Mouse (Mus musculus) mesoderm, embryonic 11.5 days (tissue): Measurements from ENCODE around the gene Dync1h1.

ENCODE experiments used
- DNase-seq: peaks from one replicate; pipeline ENCODE4 v3.0.0-alpha.2; 2012; ENCODE audit warnings: low read depth, low spot score

Gene Dync1h1

DNA sequence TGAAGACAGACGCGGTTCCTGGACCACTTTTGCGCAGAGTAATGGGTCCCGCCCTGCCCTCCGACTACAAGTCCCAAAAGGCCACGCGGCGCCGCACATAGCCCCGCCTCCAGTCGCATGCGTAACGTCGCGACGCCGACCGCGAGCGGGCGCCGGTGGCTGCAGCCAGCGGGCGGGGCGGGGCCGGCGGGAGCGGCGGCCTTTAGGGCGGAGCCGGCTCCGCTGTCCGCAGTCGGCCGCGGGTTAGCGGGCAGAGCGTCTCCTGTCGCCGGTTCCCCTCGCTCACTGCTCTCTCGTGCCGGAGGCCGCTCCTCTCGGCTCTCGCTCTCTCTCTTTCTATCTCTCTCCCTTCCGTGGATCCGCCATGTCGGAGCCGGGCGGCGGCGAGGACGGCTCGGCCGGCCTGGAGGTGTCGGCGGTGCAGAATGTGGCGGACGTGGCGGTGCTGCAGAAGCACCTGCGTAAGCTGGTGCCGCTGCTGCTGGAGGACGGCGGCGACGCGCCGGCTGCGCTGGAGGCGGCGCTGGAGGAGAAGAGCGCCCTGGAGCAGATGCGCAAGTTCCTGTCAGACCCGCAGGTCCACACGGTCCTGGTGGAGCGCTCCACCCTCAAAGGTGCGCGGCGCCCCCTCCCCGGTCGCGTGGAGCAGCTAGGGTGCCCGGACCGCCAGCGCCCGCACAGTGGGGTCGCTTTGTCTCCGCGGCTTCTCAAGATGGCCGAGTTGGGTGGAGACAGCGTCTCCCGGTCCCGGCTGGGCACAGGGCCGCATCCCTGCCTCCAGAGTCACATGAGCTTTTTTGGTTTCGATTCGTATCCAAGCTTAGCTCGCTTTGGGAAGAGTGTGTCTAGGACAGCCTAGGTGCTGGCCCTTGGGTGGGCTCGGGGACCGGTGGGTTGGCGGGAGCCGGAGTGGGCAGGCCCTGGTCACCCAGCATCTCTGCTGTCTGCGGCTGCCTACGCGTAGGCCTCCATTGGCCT, at the start of gene Dync1h1:
Dync1h1 (plus strand) TSS at position 212 of the 978 bp plus-strand sequence.
- peak; percentile 94 for DNase-seq

- no peak for DNase-seq
Observed at GRCm38 (mm10) chr12:110552113-110552512, 49.1 kb upstream of the Dync1h1 start.

DNA sequence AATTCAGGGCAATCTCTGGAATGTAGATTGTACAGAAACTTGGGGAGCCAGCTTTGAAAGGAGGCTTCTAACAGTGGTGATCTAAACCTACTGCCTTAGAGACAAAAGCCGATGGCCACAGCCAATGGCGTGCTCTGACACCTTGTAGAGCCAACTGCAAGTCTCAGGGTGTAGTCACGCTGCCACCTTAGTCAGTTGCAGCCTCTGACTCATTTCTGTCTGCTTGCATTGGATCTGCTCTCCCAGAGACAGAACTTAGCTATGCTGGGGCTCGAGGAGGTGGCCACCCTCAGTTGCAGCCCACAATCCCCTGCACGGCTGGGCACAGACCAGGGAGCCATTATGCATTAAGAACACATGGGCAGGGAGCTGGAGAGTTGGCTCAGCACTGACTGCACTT, 47.9 kb upstream of the Dync1h1 start:
- no peak for DNase-seq

GRCm38 (mm10) chr12:110555536-110556240, 45.6 kb upstream of the Dync1h1 start:
- DNase-seq, result no peak

DNA sequence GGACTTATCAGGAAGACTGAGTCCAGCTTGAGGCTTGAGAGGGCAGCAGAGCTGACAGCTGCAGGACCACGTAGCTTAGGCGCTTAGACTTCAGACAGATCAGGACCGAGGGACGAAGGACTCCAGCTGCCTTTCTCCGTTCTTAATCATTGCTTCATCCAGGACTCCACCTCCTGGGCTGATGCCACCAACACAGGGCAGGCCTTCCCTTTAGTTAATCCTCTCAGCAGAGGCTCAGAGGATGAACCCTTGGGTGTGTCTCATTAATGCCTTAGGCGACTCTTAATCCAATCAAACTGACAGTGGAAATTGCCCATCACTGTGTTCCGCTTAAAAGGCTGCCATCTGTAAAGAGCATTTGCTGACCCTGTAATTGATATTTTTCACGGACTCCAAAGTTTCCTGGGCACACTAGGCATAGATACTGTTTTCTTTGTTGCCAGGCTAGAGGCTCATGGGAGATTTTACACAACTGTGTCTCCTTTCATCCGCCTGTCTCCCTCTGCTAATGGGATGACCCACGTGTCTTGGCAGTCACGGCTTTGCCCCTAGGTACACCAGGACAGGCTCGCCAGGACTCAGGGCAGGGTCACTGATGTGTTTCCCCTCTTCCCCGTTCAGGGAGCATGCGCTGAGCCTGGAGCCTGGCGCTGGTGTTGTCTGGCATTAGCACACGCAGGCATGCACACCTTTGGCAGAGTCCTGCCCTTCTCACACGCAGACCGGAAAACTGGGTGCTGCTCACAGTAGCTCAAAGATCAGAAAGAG, 44.2 kb upstream of the Dync1h1 start:
- no peak for DNase-seq

DNA sequence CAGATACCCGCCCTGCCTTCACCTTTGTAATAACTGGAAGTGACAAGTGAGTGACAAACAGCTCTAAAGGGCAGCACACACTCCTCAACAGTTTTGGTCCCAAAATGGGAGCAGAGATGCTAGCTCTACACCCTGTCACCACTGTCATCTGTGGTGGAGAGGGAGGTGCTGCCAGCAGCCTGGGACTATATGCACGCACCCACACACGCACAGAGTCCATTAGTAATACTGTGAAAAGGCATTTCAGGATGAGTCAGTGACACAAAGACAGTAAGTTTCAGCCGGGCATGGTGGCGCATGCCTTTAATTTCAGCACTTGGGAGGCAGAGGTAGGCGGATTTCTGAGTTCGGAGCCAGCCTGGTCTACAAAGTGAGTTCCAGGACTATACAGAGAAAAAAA, 43.1 kb upstream of the Dync1h1 start:
- no peak for DNase-seq

- no peak for DNase-seq
Observed at GRCm38 (mm10) chr12:110563383-110563782, 37.9 kb upstream of the Dync1h1 start.

GRCm38 (mm10) chr12:110564848-110565247, 36.4 kb upstream of the Dync1h1 start:
- DNase-seq, result no peak

- DNase-seq, result no peak
Observed at GRCm38 (mm10) chr12:110566366-110566765, 34.9 kb upstream of the Dync1h1 start.

DNA sequence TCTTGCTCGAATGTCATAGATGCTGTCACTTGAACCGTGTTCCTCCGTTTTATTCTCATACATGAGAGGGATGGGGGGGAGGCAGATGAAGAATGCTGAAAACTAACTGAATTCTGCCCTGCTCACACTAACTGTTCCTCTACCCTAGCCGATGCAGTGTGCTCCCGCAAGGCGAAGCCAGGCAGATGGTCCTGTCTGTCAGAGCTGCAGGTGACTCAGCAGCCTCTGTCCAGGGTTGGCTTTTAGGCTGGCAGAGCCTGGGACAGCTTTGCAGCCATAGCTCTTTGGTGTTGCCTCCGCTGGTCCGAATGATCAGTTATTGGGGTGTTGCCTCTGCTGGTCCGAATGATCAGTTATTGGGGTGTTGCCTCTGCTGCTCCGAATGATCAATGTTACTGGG, 30.2 kb upstream of the Dync1h1 start:
- no peak for DNase-seq

- DNase-seq, result no peak
Observed at GRCm38 (mm10) chr12:110572351-110572750, 28.9 kb upstream of the Dync1h1 start.

GRCm38 (mm10) chr12:110573635-110574034, 27.6 kb upstream of the Dync1h1 start:
- DNase-seq, result no peak

GRCm38 (mm10) chr12:110575926-110576325, 25.3 kb upstream of the Dync1h1 start:
- no peak for DNase-seq

GRCm38 (mm10) chr12:110578333-110578732, 22.9 kb upstream of the Dync1h1 start:
- DNase-seq, result no peak

DNA sequence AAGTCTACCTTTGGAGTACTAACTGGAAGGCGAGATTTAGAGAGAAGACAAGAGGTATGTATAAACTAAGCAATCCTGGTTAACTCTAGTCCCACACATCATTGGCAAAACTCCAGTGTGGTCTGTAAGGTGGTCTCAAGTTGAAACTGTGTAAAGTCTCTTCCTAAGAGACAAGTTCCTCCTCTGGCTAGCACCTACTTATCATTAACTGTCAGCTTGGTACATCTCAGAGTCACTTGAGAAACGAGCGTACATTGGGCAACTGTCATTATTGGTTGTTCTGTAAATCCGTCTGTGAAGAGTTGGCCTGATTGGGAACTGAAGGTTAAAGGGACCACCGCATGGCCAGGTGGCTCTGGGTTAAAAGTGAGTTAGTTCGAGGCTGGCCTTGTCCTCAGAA, 12.6 kb upstream of the Dync1h1 start:
- no peak for DNase-seq

DNA sequence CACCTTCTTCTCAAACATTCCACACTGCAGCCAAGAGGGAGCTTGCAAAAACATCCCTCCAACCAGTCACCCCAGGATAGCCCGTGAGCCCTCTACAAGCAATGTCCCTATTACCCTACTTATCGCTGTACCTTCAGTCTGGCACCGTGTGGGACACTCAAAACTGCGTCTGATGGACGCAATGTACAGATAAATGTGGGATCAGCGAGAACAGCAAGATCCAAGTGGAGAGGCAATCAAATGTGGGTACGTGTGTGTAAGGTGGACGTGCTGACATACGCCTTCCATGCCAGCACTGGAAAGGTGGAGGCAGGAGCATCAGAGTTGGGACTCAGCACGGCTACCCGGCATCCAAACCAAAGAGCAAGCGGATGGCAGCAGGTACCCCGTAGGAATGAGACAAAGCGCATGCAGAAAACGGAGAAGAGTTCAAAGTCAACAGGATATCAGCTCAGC, 10.4 kb upstream of the Dync1h1 start:
- no peak for DNase-seq

DNA sequence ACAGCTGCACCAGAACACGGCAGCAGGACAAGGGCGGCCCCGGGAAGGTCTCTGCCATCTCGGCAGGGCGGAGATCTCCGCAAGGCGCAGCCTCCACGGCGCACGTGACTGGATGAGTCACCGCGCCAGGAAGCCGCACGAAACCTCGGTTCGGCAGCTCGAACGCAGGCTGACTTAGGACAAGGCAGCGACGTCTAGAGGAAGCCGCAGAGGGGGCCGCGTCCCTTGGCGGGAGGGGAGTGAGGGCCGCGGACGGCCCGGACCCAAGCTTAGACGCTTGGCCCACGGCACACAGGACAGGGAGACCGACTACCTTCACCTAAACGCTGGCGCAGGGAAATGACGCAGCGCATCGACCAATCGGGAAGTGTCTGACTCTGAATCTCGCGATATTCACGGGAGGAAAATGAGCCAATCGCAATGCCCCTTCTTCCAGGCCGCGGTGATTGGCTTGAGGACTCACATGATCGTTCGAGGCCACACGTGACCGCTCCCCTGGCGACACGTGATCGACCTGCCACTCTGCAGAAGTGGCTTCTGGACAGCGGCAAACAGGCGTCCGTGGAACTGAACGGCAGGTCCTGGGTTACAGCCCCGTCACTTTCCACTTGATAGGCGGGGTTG, 9.9 kb upstream of the Dync1h1 start:
- peak; percentile 99 for DNase-seq

GRCm38 (mm10) chr12:110598527-110598926, 2.7 kb upstream of the Dync1h1 start:
- DNase-seq, result peak; percentile 82

DNA sequence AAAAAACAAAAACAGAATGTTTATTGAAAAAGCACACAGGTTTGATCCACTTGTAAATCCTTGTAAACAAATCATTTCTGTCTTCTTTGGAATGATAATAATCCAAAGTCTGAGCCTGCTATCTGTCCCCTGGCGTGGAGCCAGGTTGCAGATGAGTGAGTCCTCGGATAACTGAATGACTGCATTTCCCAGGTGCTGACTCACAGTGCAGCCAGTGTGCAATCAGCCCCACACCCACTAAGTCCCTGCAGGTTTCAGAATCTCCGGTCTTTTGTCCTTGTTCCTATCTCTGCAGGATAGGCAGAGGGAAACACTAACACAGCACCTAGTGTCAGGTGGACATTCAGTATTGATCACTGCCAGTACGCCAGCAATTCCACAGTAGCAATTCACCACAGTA, 1.5 kb upstream of the Dync1h1 start:
- DNase-seq, result no peak

DNA sequence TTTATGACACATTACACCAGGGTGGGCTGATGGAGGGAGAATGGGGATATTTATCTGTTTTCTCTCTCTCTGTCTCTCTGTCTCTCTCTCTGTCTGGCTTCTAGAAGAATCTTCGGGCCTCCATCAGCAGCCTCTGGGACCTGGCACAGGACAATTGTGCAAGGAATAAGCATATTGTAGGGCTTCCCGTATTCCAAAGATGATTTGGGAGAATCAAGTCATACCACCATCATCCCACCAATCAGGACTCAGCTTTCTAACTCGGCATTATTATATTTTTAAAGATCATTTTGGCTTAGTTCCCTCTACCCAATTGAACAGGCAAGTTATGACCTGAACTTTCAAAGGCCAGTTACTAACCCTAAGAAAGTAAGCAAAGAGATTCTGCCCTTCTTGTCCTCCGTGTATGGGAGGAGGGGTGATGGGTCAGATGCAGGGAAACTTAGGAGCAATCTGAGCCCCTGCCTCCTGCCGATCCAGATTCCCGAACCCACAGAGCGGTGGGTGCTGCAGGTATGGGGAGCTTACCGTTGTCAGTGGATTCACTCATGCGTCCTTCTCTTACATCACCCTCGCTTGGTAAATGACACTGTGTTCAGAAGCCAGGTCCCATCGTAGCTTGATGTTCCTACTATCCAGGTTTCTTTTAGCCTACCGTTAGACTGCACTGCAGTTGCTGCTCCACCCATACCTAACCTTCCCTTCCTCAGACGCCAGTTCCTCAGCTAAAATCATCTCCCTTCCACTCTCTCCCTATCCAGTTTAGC, 844 bp upstream of the Dync1h1 start:
- DNase-seq, result no peak

DNA sequence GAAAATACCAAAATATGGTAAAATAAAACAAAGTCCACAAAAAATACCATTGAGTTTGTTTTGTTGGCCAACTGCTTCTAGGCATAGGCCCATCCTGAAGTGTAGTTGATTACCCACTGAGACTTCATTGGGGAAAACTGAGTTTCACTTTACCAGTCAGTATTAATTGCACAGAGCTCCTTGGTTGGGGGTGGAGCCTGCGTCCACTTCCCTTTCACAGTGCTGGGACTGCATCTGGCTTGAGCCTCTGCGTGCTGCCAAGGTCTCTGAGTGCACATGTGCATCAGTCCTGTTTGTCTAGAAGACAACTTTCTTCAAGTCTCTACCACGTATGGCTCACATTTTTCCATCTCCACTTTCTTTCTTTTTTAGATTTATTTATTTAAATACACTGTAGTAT, 4.9 kb downstream of the Dync1h1 start:
- no peak for DNase-seq
